Mouse (Mus musculus) olfactory bulb, adult 2 months (tissue): ENCODE measurements around the gene Higd2a.

Experiments used
- CTCF ChIP-seq: fragments of 200-500 bp; IDR thresholded peaks from 2 replicates; pipeline ENCODE4 v1.5.1; 2012; ENCODE audit warnings: low read depth, mild to moderate bottlenecking, low read length, moderate library complexity; ENCODE audit not compliant: insufficient read depth
- POLR2A ChIP-seq: fragments of 200-500 bp; IDR thresholded peaks from 2 replicates; pipeline ENCODE4 v1.6.1; 2012; ENCODE audit warnings: mild to moderate bottlenecking, low read depth, low read length, moderate library complexity; ENCODE audit not compliant: insufficient read depth

GRCm38 (mm10) chr13:54632731-54633277, 42.8 kb downstream of the Higd2a start:
- TF ChIP-seq CTCF (no peak), POLR2A (no peak)
